Mouse (Mus musculus): Measurements from ENCODE around the gene Pet100. TPM values are rescaled to one million over a fixed set of nuclear protein-coding genes. Genes with fewer than 3 reads are reported as not detected.

Gene Pet100
- polyA plus RNA-seq, 1 experiment: 6.9 TPM

DNA sequence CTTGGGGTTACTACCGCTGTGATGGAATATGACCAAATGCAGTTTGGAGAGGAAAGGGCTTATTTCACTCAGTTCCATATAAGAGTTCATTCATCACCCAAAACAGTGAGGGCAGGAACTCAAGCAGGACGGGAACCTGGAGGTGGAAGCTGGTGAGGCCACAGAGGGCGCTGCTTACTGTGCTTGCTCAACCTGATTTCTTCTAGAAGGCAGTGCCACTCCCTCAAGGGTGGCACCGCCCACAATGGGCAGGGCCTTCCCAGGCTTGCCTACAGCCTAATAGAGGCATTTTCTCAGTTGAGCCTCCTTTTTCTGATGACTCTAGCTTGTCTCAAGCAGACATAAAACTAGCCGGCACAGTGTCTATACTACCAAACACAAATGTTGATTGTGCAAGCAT is 24.5 kb downstream of the Pet100 start:
- 28% methylated on average over 5 of the region's 5 CpGs for WGBS
- Histone ChIP-seq H3K36me3 (ENCODE audit: control insufficient read depth, insufficient read depth, low read length) (peaks cover 6% of the 10 kb centered on the region; the same call in 1 of the 2 replicates), H3K4me1 (replicated peaks; ENCODE audit: control insufficient read depth, insufficient read depth, low read length) (no peaks in the 10 kb centered on the region), H3K27me3 (ENCODE audit: control insufficient read depth, insufficient read depth, low read length) (no peaks in the 10 kb centered on the region), H3K27ac (ENCODE audit: control insufficient read depth, insufficient read depth, low read length) (no peak overlapping the region), H3K4me3 (ENCODE audit: control insufficient read depth, insufficient read depth, low read length) (no peak overlapping the region)
- TF ChIP-seq POLR2A (IDR thresholded peaks at IDR 0.05; ENCODE audit: control insufficient read depth, extremely low read depth, insufficient read depth, low read length, poor library complexity): no peak
- TF ChIP-seq CTCF (IDR thresholded peaks at IDR 0.05; ENCODE audit: borderline replicate concordance, control insufficient read depth, extremely low read depth, insufficient read depth, low read length, poor library complexity): no peak
- DNase-seq: peak; percentile 40

DNA sequence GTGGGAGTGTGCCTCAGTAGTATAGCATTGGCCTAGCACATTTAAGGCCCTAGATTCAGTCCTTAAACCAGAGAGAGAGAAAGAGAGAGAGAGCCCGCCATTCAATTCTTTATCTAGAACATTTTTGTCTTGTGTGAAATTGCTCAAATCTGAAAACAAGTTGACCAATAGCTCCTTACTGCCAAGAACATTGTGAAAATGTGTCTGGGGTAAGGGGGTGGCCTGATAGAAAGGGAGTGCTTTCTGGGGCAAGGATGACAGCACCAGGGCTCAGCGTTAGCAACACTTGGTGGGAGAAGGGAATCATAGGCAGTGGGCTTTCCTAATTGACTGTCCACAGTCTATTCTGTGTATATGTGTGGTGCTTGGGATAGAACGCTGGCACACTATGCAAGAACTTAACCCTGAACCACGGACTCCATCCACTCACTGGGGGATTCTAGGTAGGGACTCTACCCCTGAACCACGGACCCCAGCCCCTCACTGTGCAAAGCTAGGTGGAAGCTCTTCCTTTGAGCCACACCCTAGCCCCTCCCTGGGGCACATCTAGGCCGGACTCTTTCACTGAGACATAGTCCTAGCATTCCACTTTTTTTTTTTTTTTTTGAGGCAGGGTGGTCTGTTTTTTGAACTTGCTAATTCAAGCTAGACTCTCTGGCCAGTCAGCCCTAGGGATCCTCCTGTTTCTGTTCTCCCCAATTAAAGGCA is 25.6 kb downstream of the Pet100 start:
- no peak overlapping the region for H3K4me3 ChIP-seq (ENCODE audit: control insufficient read depth, insufficient read depth, low read length)
- H3K27me3 ChIP-seq (ENCODE audit: control insufficient read depth, insufficient read depth, low read length): no peaks in the 10 kb centered on the region
- no peak for DNase-seq
- H3K4me1 ChIP-seq (replicated peaks; ENCODE audit: control insufficient read depth, insufficient read depth, low read length): no peaks in the 10 kb centered on the region
- H3K27ac ChIP-seq (ENCODE audit: control insufficient read depth, insufficient read depth, low read length): no peak overlapping the region
- no peaks in the 10 kb centered on the region for H3K36me3 ChIP-seq (ENCODE audit: control insufficient read depth, insufficient read depth, low read length)
- WGBS: 95% methylated on average over 6 of the region's 6 CpGs
- no peak for TF ChIP-seq POLR2A (IDR thresholded peaks at IDR 0.05; ENCODE audit: control insufficient read depth, extremely low read depth, insufficient read depth, low read length, poor library complexity)
- TF ChIP-seq CTCF (IDR thresholded peaks at IDR 0.05; ENCODE audit: borderline replicate concordance, control insufficient read depth, extremely low read depth, insufficient read depth, low read length, poor library complexity): no peak

DNA sequence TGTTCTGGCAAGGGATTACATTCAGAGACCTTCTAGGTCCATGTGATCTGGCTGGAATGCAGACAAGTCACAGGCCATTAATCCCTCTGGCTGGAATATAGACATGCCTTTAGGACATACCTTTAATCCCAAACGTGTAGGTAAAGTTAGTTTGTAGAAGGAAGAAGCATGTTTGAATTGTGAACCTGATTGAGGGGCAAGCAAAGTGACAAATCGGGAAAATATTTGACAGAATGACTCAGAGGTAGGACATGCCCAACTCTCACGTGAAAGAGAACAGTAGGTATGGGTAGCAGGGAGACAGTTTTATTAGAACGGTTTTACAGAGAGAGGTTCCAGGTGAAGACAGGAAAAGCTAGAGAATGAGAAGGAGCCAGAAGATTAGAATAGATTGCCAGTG is 26.2 kb downstream of the Pet100 start:
- 91% methylated on average over 4 of the region's 4 CpGs for WGBS
- no peak overlapping the region for H3K4me3 ChIP-seq (ENCODE audit: control insufficient read depth, insufficient read depth, low read length)
- no peaks in the 10 kb centered on the region for H3K36me3 ChIP-seq (ENCODE audit: control insufficient read depth, insufficient read depth, low read length)
- TF ChIP-seq POLR2A (IDR thresholded peaks at IDR 0.05; ENCODE audit: control insufficient read depth, extremely low read depth, insufficient read depth, low read length, poor library complexity): no peak
- TF ChIP-seq CTCF (IDR thresholded peaks at IDR 0.05; ENCODE audit: borderline replicate concordance, control insufficient read depth, extremely low read depth, insufficient read depth, low read length, poor library complexity): no peak
- DNase-seq: no peak
- no peak overlapping the region for H3K27ac ChIP-seq (ENCODE audit: control insufficient read depth, insufficient read depth, low read length)
- H3K4me1 ChIP-seq (replicated peaks; ENCODE audit: control insufficient read depth, insufficient read depth, low read length): no peaks in the 10 kb centered on the region
- H3K27me3 ChIP-seq (ENCODE audit: control insufficient read depth, insufficient read depth, low read length): no peaks in the 10 kb centered on the region

DNA sequence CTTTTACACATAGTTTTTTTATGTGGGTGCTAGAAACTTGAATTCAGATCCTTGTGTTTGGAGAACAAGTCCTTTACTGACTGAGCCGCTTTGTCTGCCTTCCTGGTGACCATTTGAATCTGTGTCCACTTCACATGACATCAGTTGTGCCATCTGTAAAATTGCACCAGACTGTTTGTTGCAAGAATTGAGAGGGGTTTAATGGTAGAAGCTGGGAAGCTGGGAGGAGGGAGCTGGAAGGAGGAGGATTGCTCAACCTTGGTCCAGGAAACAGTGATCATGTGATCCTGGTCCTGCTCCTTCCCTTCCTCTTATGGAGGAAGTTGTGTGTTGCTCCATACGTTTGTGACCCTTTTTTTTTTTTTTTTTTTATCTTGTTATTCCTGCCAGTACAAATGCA is 26.9 kb downstream of the Pet100 start:
- no peaks in the 10 kb centered on the region for H3K4me1 ChIP-seq (replicated peaks; ENCODE audit: control insufficient read depth, insufficient read depth, low read length)
- no peaks in the 10 kb centered on the region for H3K27me3 ChIP-seq (ENCODE audit: control insufficient read depth, insufficient read depth, low read length)
- DNase-seq: no peak
- no peaks in the 10 kb centered on the region for H3K36me3 ChIP-seq (ENCODE audit: control insufficient read depth, insufficient read depth, low read length)
- no peak for TF ChIP-seq CTCF (IDR thresholded peaks at IDR 0.05; ENCODE audit: borderline replicate concordance, control insufficient read depth, extremely low read depth, insufficient read depth, low read length, poor library complexity)
- no peak for TF ChIP-seq POLR2A (IDR thresholded peaks at IDR 0.05; ENCODE audit: control insufficient read depth, extremely low read depth, insufficient read depth, low read length, poor library complexity)
- H3K4me3 ChIP-seq (ENCODE audit: control insufficient read depth, insufficient read depth, low read length): no peak overlapping the region
- H3K27ac ChIP-seq (ENCODE audit: control insufficient read depth, insufficient read depth, low read length): no peak overlapping the region
- 70% methylated on average over 2 of the region's 2 CpGs for WGBS

DNA sequence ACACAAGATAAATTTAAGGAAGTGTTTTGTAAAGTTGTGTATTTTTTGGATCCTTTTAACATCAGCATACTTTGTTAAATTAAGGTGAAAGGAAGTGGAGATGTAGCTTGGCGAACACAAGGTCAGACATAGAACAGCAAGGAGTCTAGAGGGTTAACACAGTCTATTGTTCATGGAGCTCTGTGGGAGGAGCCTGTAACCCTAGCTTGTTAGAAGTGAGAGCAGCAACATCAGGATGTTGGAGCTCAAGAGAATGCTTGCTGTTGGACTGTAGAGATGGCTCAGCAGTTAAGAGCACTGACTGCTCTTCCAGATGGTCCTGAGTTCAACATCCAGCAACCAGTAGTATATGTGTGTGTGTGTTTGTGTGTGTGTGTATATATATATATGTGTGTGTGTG is 27.6 kb downstream of the Pet100 start:
- Histone ChIP-seq H3K4me1 (replicated peaks; ENCODE audit: control insufficient read depth, insufficient read depth, low read length) (no peaks in the 10 kb centered on the region), H3K4me3 (ENCODE audit: control insufficient read depth, insufficient read depth, low read length) (no peak overlapping the region)

DNA sequence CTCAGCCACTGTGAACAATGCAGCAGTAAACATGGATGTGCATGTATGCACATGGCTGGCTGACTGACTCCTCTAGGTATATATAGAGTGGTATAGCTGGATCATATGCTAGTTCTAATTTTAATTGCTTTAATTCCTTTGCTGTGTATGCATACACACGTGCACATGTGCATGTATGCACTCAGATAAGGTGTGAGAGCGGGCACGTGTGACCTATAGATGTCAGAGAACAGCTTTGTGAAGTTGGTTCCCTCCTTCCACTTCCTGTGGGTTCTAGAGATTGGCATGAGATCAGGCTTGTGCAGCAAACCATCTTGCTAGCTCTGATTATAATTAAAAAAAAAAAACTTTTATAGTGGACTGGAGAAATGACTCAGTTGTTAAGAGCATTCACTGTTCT is 31.5 kb downstream of the Pet100 start:
- H3K36me3 ChIP-seq (ENCODE audit: control insufficient read depth, insufficient read depth, low read length): no peaks in the 10 kb centered on the region
- no peaks in the 10 kb centered on the region; the same call in 1 of the 2 replicates for H3K4me1 ChIP-seq (replicated peaks; ENCODE audit: control insufficient read depth, insufficient read depth, low read length)
- 27% methylated on average over 3 of the region's 3 CpGs for WGBS
- no peak overlapping the region for H3K27ac ChIP-seq (ENCODE audit: control insufficient read depth, insufficient read depth, low read length)
- H3K4me3 ChIP-seq (ENCODE audit: control insufficient read depth, insufficient read depth, low read length): no peak overlapping the region
- TF ChIP-seq POLR2A (IDR thresholded peaks at IDR 0.05; ENCODE audit: control insufficient read depth, extremely low read depth, insufficient read depth, low read length, poor library complexity) (no peak), CTCF (IDR thresholded peaks at IDR 0.05; ENCODE audit: borderline replicate concordance, control insufficient read depth, extremely low read depth, insufficient read depth, low read length, poor library complexity) (no peak)
- DNase-seq: no peak
- H3K27me3 ChIP-seq (ENCODE audit: control insufficient read depth, insufficient read depth, low read length): no peaks in the 10 kb centered on the region

More for the DNA sequence above, 27.6 kb downstream of the Pet100 start:
- H3K27ac ChIP-seq (ENCODE audit: control insufficient read depth, insufficient read depth, low read length): no peak overlapping the region
- no peak for TF ChIP-seq CTCF (IDR thresholded peaks at IDR 0.05; ENCODE audit: borderline replicate concordance, control insufficient read depth, extremely low read depth, insufficient read depth, low read length, poor library complexity)
- no peak for TF ChIP-seq POLR2A (IDR thresholded peaks at IDR 0.05; ENCODE audit: control insufficient read depth, extremely low read depth, insufficient read depth, low read length, poor library complexity)
- no peak for DNase-seq
- WGBS: 67% methylated on average over 1 of the region's 1 CpGs
- no peaks in the 10 kb centered on the region for H3K36me3 ChIP-seq (ENCODE audit: control insufficient read depth, insufficient read depth, low read length)
- no peaks in the 10 kb centered on the region for H3K27me3 ChIP-seq (ENCODE audit: control insufficient read depth, insufficient read depth, low read length)

Measured in thymus, adult 2 months (tissue).